Mouse (Mus musculus): ENCODE results near the gene Vmn2r75. TPM values are rescaled to one million over a fixed set of nuclear protein-coding genes. Genes with fewer than 3 reads are reported as not detected.
"Not testable (repeated sequence)": the region's sequence is repeated elsewhere in the genome, so short reads cannot be mapped to it uniquely, and the experiment has no call there.

The Vmn2r75 gene
- not detected for total RNA-seq (2021)
- long read RNA-seq, experiment 1, result 0 reads
- long read RNA-seq, experiment 2, result 0 reads

- not testable (repeated sequence) for DNase-seq (ENCODE audit: low spot score in 2 of 2)
These were observed at the start of gene Vmn2r75 for GRCm38 (mm10) chr7:86171678-86172077. Gene Vmn2r75 (minus strand): TSS chr7:86171778.

GRCm38 (mm10) chr7:86211345-86211744 is 39.8 kb upstream of the Vmn2r75 start:
- DNase-seq (ENCODE audit: low spot score in 2 of 2), result no peak

Other genes starting within 250 kb of the Vmn2r75 start
- not detected for gene Vmn2r74, start 210.1 kb downstream of the Vmn2r75 start, total RNA-seq (2021)
- not detected for gene Vmn2r76, start 74.5 kb upstream of the Vmn2r75 start, total RNA-seq (2021)
- not detected for gene Olfr310, start 105.4 kb upstream of the Vmn2r75 start, total RNA-seq (2021)
- gene Olfr309, start 141.9 kb upstream of the Vmn2r75 start, total RNA-seq (2021), result not detected
- gene Olfr308, start 153.9 kb upstream of the Vmn2r75 start, total RNA-seq (2021), result not detected
- gene Olfr307, start 165.8 kb upstream of the Vmn2r75 start, total RNA-seq (2021), result not detected
- not detected for gene Olfr305, start 195.2 kb upstream of the Vmn2r75 start, total RNA-seq (2021)
- not detected for gene Olfr304, start 214.9 kb upstream of the Vmn2r75 start, total RNA-seq (2021)
- gene Olfr303, start 226.0 kb upstream of the Vmn2r75 start, total RNA-seq (2021), result not detected
- not detected for gene Olfr301, start 232.1 kb upstream of the Vmn2r75 start, total RNA-seq (2021)

Measured in gastrocnemius, postnatal 4 days (tissue).